Mouse (Mus musculus) stomach, embryonic 16.5 days (tissue): Measurements from ENCODE around the gene Olfr821. TPM values are rescaled to one million over a fixed set of nuclear protein-coding genes. Genes with fewer than 3 reads are reported as not detected.

ENCODE experiments used
- polyA plus RNA-seq: library from polyadenylated mRNA; unstranded; fragments of >200 nt; fragmentation: Nextera tagmentation; extraction: Ambion mirVana; gene quantifications from 2 replicates; pipeline ENCODE4 v1.2.1, GENCODE M21; 2015

The Olfr821 gene
- polyA plus RNA-seq, 1 experiment from 2014 or later = not detected

Other genes starting within 250 kb of the Olfr821 start
- gene Olfr810, start 235.4 kb upstream of the Olfr821 start, polyA plus RNA-seq = not detected in 2 replicates
- gene Olfr811, start 226.0 kb upstream of the Olfr821 start, polyA plus RNA-seq = not detected in 2 replicates
- gene Olfr812, start 184.3 kb upstream of the Olfr821 start, polyA plus RNA-seq = not detected in 2 replicates
- not detected in 2 replicates for gene Olfr813, start 175.0 kb upstream of the Olfr821 start, polyA plus RNA-seq
- not detected in 2 replicates for gene Olfr814, start 150.5 kb upstream of the Olfr821 start, polyA plus RNA-seq
- not detected in 2 replicates for gene Olfr815, start 124.5 kb upstream of the Olfr821 start, polyA plus RNA-seq
- gene Olfr816, start 114.8 kb upstream of the Olfr821 start, polyA plus RNA-seq = not detected in 2 replicates
- not detected in 2 replicates for gene Olfr818, start 81.2 kb upstream of the Olfr821 start, polyA plus RNA-seq
- not detected in 2 replicates for gene Olfr819, start 63.1 kb upstream of the Olfr821 start, polyA plus RNA-seq
- gene Olfr247, start 54.2 kb upstream of the Olfr821 start, polyA plus RNA-seq = not detected in 2 replicates
- gene Gm10310, start 45.3 kb upstream of the Olfr821 start, polyA plus RNA-seq = not detected in 2 replicates
- not detected in 2 replicates for gene Olfr820, start 17.7 kb upstream of the Olfr821 start, polyA plus RNA-seq
- gene Olfr822, start 40.9 kb downstream of the Olfr821 start, polyA plus RNA-seq = not detected in 2 replicates
- not detected in 2 replicates for gene Olfr823, start 85.0 kb downstream of the Olfr821 start, polyA plus RNA-seq
- gene Olfr824, start 99.7 kb downstream of the Olfr821 start, polyA plus RNA-seq = not detected in 2 replicates
- gene Olfr825, start 136.4 kb downstream of the Olfr821 start, polyA plus RNA-seq = not detected in 2 replicates
- not detected in 2 replicates for gene Olfr826, start 153.8 kb downstream of the Olfr821 start, polyA plus RNA-seq
- not detected in 2 replicates for gene Olfr827, start 184.1 kb downstream of the Olfr821 start, polyA plus RNA-seq
- gene Neurod4, start 249.9 kb downstream of the Olfr821 start, polyA plus RNA-seq = not detected in 2 replicates